Mouse (Mus musculus) CH12.LX (cell line): ENCODE results near the gene 1700022I11Rik. TPM values are rescaled to one million over a fixed set of nuclear protein-coding genes. Genes with fewer than 3 reads are reported as not detected.

Experiments
- DNase-seq: peaks from one replicate; pipeline ENCODE4 v3.0.0-alpha.2; 2013; ENCODE audit errors: extremely low read depth
- H3K27ac ChIP-seq: 2 replicates; pipeline ENCODE4 v1.5.1; 2012; ENCODE audit warnings: low read depth, mild to moderate bottlenecking, control low read depth, moderate library complexity; ENCODE audit not compliant: insufficient read depth
- H3K27me3 ChIP-seq: replicated peaks from 2 replicates; pipeline ENCODE3; 2012; ENCODE audit warnings: inconsistent platforms
- H3K36me3 ChIP-seq, 2 experiments: replicated peaks in 1 of 2; 2 replicates each; pipeline versions ENCODE3 to v1.6.1; 2012; ENCODE audit warnings: inconsistent platforms in 1 of 2, low read length in 1 of 2, mild to moderate bottlenecking in 1 of 2, mixed read lengths in 1 of 2, moderate library complexity in 1 of 2; ENCODE audit not compliant: control insufficient read depth in 1 of 2, insufficient read depth in 1 of 2
- H3K4me1 ChIP-seq, 2 experiments: 2 replicates each; pipeline ENCODE4 v1.6.1; 2012; ENCODE audit warnings: inconsistent platforms in 1 of 2, moderate library complexity in 1 of 2; ENCODE audit not compliant: insufficient read depth in 2 of 2, control insufficient read depth in 1 of 2
- H3K4me2 ChIP-seq: 2 replicates; pipeline ENCODE4 v1.6.1; 2012; ENCODE audit warnings: low read depth, mild to moderate bottlenecking, control low read depth; ENCODE audit not compliant: poor library complexity, insufficient read depth, severe bottlenecking
- H3K4me3 ChIP-seq, 3 experiments: fragments of 150-350 bp in 1 of 3; sonication (generic) in 1 of 3; replicated peaks in 1 of 3; 2 replicates each; pipeline versions ENCODE3 to v1.5.1; 2011 to 2012; ENCODE audit warnings: low read depth in 2 of 3, low read length in 2 of 3, mild to moderate bottlenecking in 2 of 3, moderate library complexity in 2 of 3, control low read depth in 1 of 3, improper control_type of control experiment in 1 of 3, inconsistent platforms in 1 of 3, mixed read lengths in 1 of 3; ENCODE audit not compliant: poor library complexity in 1 of 3
- H3K79me2 ChIP-seq: replicated peaks from 2 replicates; pipeline ENCODE4 v1.6.1; 2012; ENCODE audit warnings: mild to moderate bottlenecking, moderate library complexity; ENCODE audit not compliant: control insufficient read depth, poor library complexity, insufficient read depth, severe bottlenecking; ENCODE audit errors: extremely low read depth
- H3K9ac ChIP-seq: 2 replicates; pipeline ENCODE4 v1.6.1; 2012; ENCODE audit warnings: low read depth, mild to moderate bottlenecking, control low read depth, moderate library complexity; ENCODE audit not compliant: insufficient read depth
- H3K9me3 ChIP-seq: replicated peaks from 2 replicates; pipeline ENCODE3; 2012; ENCODE audit warnings: low read length, inconsistent platforms, mixed read lengths
- CHD1 ChIP-seq: IDR thresholded peaks from 2 replicates; pipeline ENCODE4 v1.6.1; 2012; ENCODE audit warnings: low read depth, low read length, improper control_type of control experiment, inconsistent platforms
- CHD2 ChIP-seq: IDR thresholded peaks from 2 replicates; pipeline ENCODE4 v1.6.1; 2011; ENCODE audit warnings: low read length, improper control_type of control experiment
- CTCF ChIP-seq, 2 experiments: IDR thresholded peaks in 1 of 2; conservative IDR thresholded peaks in 1 of 2; 2 replicates each; pipeline ENCODE4 v1.5.1; 2011 to 2012; ENCODE audit warnings: low read depth in 2 of 2, low read length in 2 of 2, improper control_type of control experiment in 1 of 2, inconsistent platforms in 1 of 2, mild to moderate bottlenecking in 1 of 2, moderate library complexity in 1 of 2
- E2F4 ChIP-seq: IDR thresholded peaks from 2 replicates; pipeline ENCODE4 v1.6.1; 2011; ENCODE audit warnings: low read depth, low read length, improper control_type of control experiment; ENCODE audit not compliant: insufficient replicate concordance
- ELF1 ChIP-seq: IDR thresholded peaks from 2 replicates; pipeline ENCODE4 v1.6.1; 2014; ENCODE audit warnings: low read depth, mild to moderate bottlenecking, inconsistent platforms, low read length, improper control_type of control experiment
- EP300 ChIP-seq: IDR thresholded peaks from 2 replicates; pipeline ENCODE4 v1.6.1; 2011; ENCODE audit warnings: low read length, improper control_type of control experiment
- ETS1 ChIP-seq: conservative IDR thresholded peaks from 2 replicates; pipeline ENCODE4 v1.6.1; 2012; ENCODE audit warnings: low read depth, mild to moderate bottlenecking, inconsistent platforms, low read length, improper control_type of control experiment, moderate library complexity
- HCFC1 ChIP-seq: IDR thresholded peaks from 2 replicates; pipeline ENCODE4 v1.6.1; 2012; ENCODE audit warnings: low read depth, mild to moderate bottlenecking, inconsistent platforms, low read length, improper control_type of control experiment
- KAT2A ChIP-seq: IDR thresholded peaks from 2 replicates; pipeline ENCODE4 v1.6.1; 2012; ENCODE audit warnings: low read length, improper control_type of control experiment, inconsistent platforms; ENCODE audit not compliant: insufficient replicate concordance
- MAX ChIP-seq: IDR thresholded peaks from 2 replicates; pipeline ENCODE4 v1.6.1; 2011; ENCODE audit warnings: low read length, improper control_type of control experiment
- MAZ ChIP-seq: IDR thresholded peaks from 2 replicates; pipeline ENCODE4 v1.6.1; 2012; ENCODE audit warnings: low read depth, mild to moderate bottlenecking, inconsistent platforms, low read length, improper control_type of control experiment, moderate library complexity
- MEF2A ChIP-seq: IDR thresholded peaks from 2 replicates; pipeline ENCODE4 v1.6.1; 2014; ENCODE audit warnings: low read depth, mild to moderate bottlenecking, inconsistent platforms, low read length, improper control_type of control experiment, borderline replicate concordance
- MYC ChIP-seq: IDR thresholded peaks from 2 replicates; pipeline ENCODE4 v1.6.1; 2011; ENCODE audit warnings: low read depth, mild to moderate bottlenecking, improper control_type of control experiment, low read length
- NELFE ChIP-seq: IDR thresholded peaks from 2 replicates; pipeline ENCODE4 v1.6.1; 2011; ENCODE audit warnings: low read depth, low read length, improper control_type of control experiment
- NRF1 ChIP-seq: IDR thresholded peaks from 2 replicates; pipeline ENCODE4 v1.6.1; 2014; ENCODE audit warnings: low read depth, mild to moderate bottlenecking, inconsistent platforms, low read length, improper control_type of control experiment, moderate library complexity
- PAX5 ChIP-seq: IDR thresholded peaks from 2 replicates; pipeline ENCODE4 v1.6.1; 2012; ENCODE audit warnings: low read length, inconsistent platforms, mixed read lengths
- POLR2A ChIP-seq: IDR thresholded peaks from 2 replicates; pipeline ENCODE4 v1.6.1; 2011; ENCODE audit warnings: low read depth, mild to moderate bottlenecking, improper control_type of control experiment, low read length
- POLR2AphosphoS2 ChIP-seq: IDR thresholded peaks from 2 replicates; pipeline ENCODE4 v1.6.1; 2011; ENCODE audit warnings: low read depth, low read length, improper control_type of control experiment
- RAD21 ChIP-seq: IDR thresholded peaks from 2 replicates; pipeline ENCODE4 v1.6.1; 2011; ENCODE audit warnings: low read depth, mild to moderate bottlenecking, low read length, improper control_type of control experiment, moderate library complexity
- SIN3A ChIP-seq: IDR thresholded peaks from 2 replicates; pipeline ENCODE4 v1.6.1; 2012; ENCODE audit warnings: low read length, improper control_type of control experiment, inconsistent platforms
- SMC3 ChIP-seq: IDR thresholded peaks from 2 replicates; pipeline ENCODE4 v1.6.1; 2011; ENCODE audit warnings: low read depth, low read length, improper control_type of control experiment
- USF1 ChIP-seq: IDR thresholded peaks from 2 replicates; pipeline ENCODE4 v1.6.1; 2014; ENCODE audit warnings: low read depth, mild to moderate bottlenecking, inconsistent platforms, low read length, improper control_type of control experiment
- ZC3H11A ChIP-seq: IDR thresholded peaks from 2 replicates; pipeline ENCODE4 v1.6.1; 2012; ENCODE audit warnings: low read depth, mild to moderate bottlenecking, inconsistent platforms, low read length, improper control_type of control experiment
- ZKSCAN1 ChIP-seq: IDR thresholded peaks from 2 replicates; pipeline ENCODE4 v1.6.1; 2012; ENCODE audit warnings: low read depth, inconsistent platforms, low read length, improper control_type of control experiment, borderline replicate concordance
- ZNF384 ChIP-seq: IDR thresholded peaks from 2 replicates; pipeline ENCODE4 v1.6.1; 2012; ENCODE audit warnings: low read depth, low read length, improper control_type of control experiment, inconsistent platforms
- dilution Hi-C: fragments of 300-500 bp; cut with MboI; formaldehyde crosslinking; loops from 2 replicates; pipeline ENCODE4 v1.14.3; 2020; ENCODE audit warnings: low sequenced_read_pairs; ENCODE audit not compliant: extremely low pct_unique_long_range_greater_than_20kb, extremely low pct_ligation_motif_present
- in situ Hi-C: fragments of 300-500 bp; cut with MboI; formaldehyde crosslinking; loops from 3 replicates; pipeline ENCODE4 v1.14.3; 2019; ENCODE audit warnings: low sequenced_read_pairs, low pct_ligation_motif_present, low pct_unique_long_range_greater_than_20kb, mixed read lengths
- polyA plus RNA-seq: library from polyadenylated mRNA; unstranded; fragments of >175 nt; gene quantifications from 2 replicates; pipeline ENCODE4 v1.2.1, GENCODE M21; 2012; ENCODE audit warnings: low read depth; ENCODE audit not compliant: insufficient read length
- total RNA-seq, 2 experiments: library from RNA; depleted of rRNA; stranded (reverse); fragments of 300-350 nt in 1 of 2; fragments of >200 nt in 1 of 2; gene quantifications; 2 replicates each; pipeline ENCODE4 v1.2.3; 2012 to 2014

1700022I11Rik gene
- total and polyA plus RNA-seq, 3 experiments, result 0.24 to 0.55 TPM; not detected in 1

DNA sequence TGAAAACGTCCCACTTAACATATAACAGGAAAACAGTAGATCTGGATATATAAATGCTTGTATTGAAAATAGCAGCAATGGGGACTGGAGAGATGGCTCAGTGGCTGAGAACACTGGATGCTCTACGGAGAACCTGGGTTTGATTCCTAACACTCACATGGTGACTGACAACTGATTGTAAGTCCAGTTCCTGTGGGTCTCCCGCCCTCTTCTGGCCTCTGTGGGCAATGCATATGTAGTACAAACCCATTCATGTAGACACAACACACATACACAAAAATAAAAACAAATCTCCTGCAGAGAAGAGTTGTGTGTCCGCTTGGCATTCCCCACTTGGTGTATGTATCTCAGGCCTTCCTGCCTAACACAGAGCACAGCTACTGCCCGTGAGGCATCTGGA, 41.2 kb upstream of the 1700022I11Rik start (continued):
- TF ChIP-seq RAD21, result peak; percentile 30
- TF ChIP-seq CTCF (conservative IDR thresholded peaks at IDR 0.05 in 1 of 2, IDR thresholded peaks at IDR 0.05 in 1 of 2; ENCODE audit: low read depth in 2 of 2, low read length in 2 of 2), result peak; percentile 13 to 51; a peak in 3 of 4 replicates
- TF ChIP-seq NRF1, result no peak

DNA sequence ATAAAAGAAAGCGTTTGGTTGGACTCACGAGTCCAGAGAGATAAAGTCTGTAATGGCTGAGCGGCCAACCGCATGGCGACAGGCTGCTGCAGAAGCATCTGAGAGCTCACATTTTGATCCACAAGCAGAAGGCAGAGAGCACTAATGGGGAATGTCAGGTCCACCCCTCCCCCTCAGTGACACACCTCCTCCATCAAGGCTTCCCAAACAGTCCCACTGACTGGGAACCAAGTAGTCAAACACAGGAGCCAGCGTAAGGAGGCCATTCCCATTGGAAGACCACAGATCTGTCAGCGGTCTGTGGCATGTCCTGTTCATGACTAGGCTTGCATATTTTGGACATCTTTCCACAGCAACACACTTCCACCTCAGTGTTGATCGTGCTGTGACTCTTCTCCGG, 40.5 kb upstream of the 1700022I11Rik start:
- H3K27ac ChIP-seq, result no peak overlapping the region
- no peak for DNase-seq
- peaks cover 71% of the 10 kb centered on the region for H3K27me3 ChIP-seq
- in situ Hi-C loops, result no loop called here
- H3K36me3 ChIP-seq, result no peaks in the 10 kb centered on the region
- dilution Hi-C loops, result no loop called here
- no peaks in the 10 kb centered on the region for H3K4me1 ChIP-seq
- H3K4me2 ChIP-seq, result no peak overlapping the region
- no peak overlapping the region for H3K9ac ChIP-seq
- TF ChIP-seq SIN3A, result no peak
- TF ChIP-seq NRF1, result no peak
- TF ChIP-seq MYC, result no peak
- no peak for TF ChIP-seq KAT2A
- TF ChIP-seq HCFC1, result no peak
- no peak for TF ChIP-seq MEF2A
- no peak for TF ChIP-seq E2F4
- TF ChIP-seq CHD2, result no peak
- TF ChIP-seq SMC3, result no peak
- no peak for TF ChIP-seq ZNF384
- TF ChIP-seq NELFE, result no peak
- TF ChIP-seq ZKSCAN1, result no peak
- TF ChIP-seq, all 38 proteins: peak for 0
- no peaks in the 10 kb centered on the region for H3K79me2 ChIP-seq
- no peak overlapping the region for H3K4me3 ChIP-seq
- H3K9me3 ChIP-seq, result peaks cover 5% of the 10 kb centered on the region

DNA sequence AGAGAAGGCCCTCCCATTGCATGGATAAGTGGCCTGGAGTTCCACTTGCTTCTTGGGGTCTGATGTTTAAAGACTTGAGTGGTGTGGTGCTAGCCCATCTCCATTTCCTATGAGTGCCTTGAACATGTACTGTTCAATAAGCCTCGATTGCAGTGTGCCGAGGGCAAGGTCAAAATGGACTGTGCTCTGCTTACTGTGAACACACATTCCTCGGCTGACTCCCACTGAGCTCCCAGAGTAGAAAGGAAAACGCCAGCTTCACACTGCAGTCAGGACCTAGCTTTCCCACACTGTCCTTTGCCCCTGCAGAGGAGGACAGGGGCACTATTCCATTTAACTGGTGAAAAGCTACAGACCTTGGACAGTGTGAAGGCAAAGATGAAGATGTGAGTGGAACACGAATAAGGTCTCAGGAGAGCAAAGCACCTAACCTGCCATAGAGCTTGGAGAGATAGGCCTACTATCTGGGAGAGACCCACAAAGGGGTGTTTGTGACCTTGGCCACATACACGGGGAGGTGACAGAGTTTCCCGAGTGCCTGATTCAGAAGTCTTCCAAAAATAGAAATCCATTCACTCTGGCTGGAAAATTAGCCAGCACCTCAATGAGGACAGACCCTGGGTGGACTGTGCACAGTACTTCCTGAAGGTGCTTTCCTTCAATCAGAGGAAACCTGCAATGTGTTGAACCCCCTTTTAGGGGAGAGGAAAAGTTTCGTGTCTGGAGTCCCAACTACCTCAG, 37.0 kb upstream of the 1700022I11Rik start:
- Histone ChIP-seq H3K4me3 (no peak overlapping the region), H3K27ac (no peak overlapping the region), H3K4me2 (no peak overlapping the region), H3K9me3 (peaks cover 5% of the 10 kb centered on the region), H3K79me2 (no peaks in the 10 kb centered on the region), H3K9ac (no peak overlapping the region), H3K4me1 (no peaks in the 10 kb centered on the region), H3K27me3 (peaks cover 72% of the 10 kb centered on the region), H3K36me3 (no peaks in the 10 kb centered on the region)
- DNase-seq, result no peak
- TF ChIP-seq MAZ, result no peak
- TF ChIP-seq EP300, result no peak
- TF ChIP-seq POLR2A, result no peak
- no peak for TF ChIP-seq ZNF384
- TF ChIP-seq ELF1, result no peak
- TF ChIP-seq MAX, result no peak
- TF ChIP-seq CHD1, result no peak
- TF ChIP-seq SIN3A, result no peak
- no peak for TF ChIP-seq SMC3
- TF ChIP-seq E2F4, result no peak
- TF ChIP-seq ETS1, result no peak
- no peak for TF ChIP-seq RAD21
- no peak for TF ChIP-seq PAX5
- TF ChIP-seq POLR2AphosphoS2, result no peak
- no peak for TF ChIP-seq USF1
- TF ChIP-seq ZC3H11A, result no peak
- TF ChIP-seq HCFC1, result no peak
- TF ChIP-seq NRF1, result no peak
- dilution Hi-C loops, result no loop called here
- in situ Hi-C loops, result no loop called here
